Mouse (Mus musculus) spleen, postnatal 10 days (tissue): ENCODE results near the gene Kctd15.
A peak's percentile ranks its signal among the peaks of the same experiment; 100 is the strongest.

ENCODE experiments used
- DNase-seq, 2 experiments: peaks; one replicate each; pipeline ENCODE4 v3.0.0; 2021 to 2022; ENCODE audit warnings: low spot score in 2 of 2

Kctd15 gene

DNA sequence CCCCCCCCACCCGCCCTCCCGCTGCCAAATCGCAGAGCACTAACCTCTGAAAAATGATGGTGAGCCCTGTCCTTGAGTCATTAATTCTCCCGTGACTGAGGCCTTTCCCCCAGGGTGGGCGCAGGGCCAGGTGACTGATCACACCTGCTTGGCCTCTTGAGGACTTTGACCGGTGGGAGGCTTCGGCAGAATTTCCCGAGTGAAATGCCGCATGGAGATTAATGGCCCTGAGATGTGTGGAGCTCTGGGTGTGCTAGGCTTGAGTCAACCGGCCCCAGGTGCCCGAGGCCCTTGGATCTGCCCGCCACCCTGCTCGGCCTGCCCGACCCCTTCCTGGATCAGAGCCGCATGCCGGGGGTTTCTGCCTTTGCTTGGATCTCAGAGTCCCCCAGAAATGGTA, 11.3 kb upstream of the Kctd15 start:
- DNase-seq: no peak

DNA sequence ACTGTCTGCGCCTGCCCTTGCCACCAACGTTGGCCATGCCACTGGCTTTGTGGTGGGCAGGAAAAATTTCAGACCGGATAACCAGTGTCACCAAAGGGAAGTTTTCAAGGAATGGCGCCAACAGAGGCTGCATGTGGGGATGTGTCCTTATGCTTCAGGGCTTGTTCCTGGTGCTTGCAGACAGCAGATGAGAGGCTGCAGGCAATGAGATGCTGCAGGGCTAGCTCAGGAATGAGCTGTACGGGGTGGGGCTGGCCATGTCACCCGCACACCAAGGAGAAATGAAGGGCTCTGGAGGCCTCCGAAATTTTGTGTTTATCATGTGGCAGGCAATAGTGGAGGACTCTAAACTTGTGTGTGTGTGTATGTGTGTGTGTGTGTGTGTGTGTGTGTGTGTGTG, 6.6 kb upstream of the Kctd15 start:
- no peak for DNase-seq

- DNase-seq: no peak
Measured at GRCm38 (mm10) chr7:34662227-34662626, 5.7 kb upstream of the Kctd15 start.

- DNase-seq: no peak
Measured at GRCm38 (mm10) chr7:34659386-34660085, 3.0 kb upstream of the Kctd15 start.

DNA sequence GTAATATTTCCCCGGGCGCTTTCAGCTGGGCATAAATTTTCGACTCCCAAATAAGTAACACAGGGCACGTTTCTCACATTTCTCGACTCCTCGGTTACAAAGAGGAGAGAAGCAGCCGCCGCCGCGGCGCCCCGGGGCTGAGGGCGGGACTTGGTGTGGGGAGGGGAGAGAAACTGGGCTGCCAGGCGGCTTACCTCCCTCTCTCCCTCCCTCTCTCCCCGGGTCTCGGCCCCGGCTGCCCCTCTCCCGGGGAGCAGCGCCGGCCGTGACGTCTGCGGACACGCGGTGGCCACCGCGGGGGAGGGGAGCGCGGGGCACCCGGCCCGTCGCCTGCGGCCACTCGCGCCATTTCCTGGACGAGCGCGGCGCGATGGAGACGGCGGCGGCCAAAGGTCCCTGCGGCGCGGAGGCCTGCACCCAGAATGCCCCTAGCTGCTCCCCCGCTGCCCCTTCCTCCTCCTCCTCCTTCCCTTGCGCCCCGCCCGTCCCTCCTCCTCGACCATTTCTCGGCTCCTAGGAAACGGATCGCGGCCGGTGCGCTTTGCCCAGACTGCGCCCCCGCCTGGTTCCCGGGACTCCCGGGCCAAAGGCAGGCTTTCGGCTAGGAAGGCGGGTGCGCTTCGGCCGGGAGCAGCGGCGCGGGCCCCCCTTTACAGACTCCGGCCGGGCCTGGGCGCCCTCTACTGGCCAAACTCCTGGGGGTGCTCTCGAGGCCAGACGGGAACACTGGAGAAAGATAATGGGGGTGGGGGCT, 1.3 kb downstream of the Kctd15 start:
- peak; percentile 37 to 75 for DNase-seq

GRCm38 (mm10) chr7:34654441-34655085, 2.0 kb downstream of the Kctd15 start:
- peak in 1 of 2 experiments; percentile 21 for DNase-seq

- no peak for DNase-seq
Measured at GRCm38 (mm10) chr7:34653731-34654440, 2.6 kb downstream of the Kctd15 start.

DNA sequence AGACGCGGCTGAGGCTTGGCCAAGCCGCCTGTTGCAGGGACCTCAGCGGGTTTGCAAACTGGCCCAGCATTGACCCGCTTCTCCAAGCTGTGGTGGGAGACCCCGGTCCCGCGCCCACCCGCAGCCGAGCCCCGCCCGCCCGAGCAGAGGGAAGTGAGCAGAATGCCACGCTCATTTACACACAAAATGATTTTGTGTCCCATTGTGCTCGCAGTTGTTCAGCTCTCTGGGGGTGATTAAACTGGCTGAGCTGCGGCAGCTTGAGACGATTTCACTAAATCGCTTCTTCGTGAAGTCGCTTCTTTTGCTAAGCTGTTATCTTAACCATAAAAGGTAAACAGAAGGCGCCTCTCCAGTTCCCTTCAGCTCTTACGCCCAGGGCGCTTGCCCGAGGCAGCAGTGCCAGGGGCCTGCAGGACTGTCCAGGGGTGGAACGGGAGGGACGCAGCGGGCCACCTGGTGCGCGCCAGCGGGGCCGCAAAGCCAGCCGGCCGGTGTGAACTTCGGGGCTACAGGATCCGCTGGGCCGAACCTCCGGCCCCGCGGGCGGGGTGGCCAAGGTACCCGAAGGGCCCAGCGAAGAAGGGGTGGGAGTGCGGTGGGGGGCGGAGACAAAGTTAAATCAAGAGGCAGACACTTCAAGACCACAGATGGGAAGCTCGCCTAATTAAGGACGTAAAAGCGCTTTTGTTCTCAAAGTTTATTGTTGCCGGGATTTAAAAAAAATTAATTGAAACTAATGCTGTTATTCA, 3.6 kb downstream of the Kctd15 start:
- DNase-seq: no peak

- DNase-seq: no peak
Measured at GRCm38 (mm10) chr7:34651381-34651780, 5.2 kb downstream of the Kctd15 start.

- DNase-seq: no peak
Measured at GRCm38 (mm10) chr7:34647052-34647451, 9.5 kb downstream of the Kctd15 start.

GRCm38 (mm10) chr7:34646144-34646795, 10.3 kb downstream of the Kctd15 start:
- no peak for DNase-seq

GRCm38 (mm10) chr7:34645623-34646022, 10.9 kb downstream of the Kctd15 start:
- no peak for DNase-seq

DNA sequence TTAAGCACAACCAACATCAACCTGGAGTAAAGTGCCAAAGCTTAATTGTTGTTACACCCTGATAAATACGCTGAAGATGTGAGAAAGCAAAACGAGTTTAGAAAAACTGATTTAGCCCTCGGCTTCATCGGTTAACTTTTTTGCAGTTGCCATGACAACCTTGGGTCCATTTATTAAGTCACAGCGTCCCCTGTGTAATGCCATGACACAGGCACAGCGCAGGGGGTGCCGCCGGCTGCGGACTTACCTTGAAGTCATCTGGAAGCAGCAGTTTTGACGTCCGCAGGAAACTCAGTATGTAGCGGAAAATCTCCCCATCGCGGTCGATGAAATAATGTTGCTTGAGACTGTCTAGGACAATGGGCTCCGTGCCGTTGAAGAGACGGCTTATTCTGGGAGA, 11.9 kb downstream of the Kctd15 start:
- DNase-seq: no peak

GRCm38 (mm10) chr7:34643329-34643728, 13.2 kb downstream of the Kctd15 start:
- DNase-seq: no peak

DNA sequence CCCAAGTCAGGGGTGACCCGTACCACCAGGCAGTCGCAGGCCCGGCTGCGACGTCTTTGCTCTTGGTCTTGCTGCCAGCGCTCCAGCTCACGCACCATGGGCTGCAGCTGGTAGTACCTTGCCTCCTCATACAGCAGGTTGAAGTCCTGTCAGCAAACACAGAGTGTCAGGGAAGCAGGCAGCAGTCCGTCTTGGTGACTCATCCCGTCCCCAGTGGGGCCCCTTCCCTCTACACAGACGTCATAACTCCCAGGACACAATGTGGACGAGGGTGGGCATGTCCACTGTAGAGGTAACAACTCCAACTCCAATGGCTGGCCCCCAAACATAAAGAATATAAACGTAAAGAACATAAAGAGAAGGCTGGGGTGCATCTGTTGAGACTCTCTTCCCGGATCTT, 14.6 kb downstream of the Kctd15 start:
- DNase-seq: no peak

DNA sequence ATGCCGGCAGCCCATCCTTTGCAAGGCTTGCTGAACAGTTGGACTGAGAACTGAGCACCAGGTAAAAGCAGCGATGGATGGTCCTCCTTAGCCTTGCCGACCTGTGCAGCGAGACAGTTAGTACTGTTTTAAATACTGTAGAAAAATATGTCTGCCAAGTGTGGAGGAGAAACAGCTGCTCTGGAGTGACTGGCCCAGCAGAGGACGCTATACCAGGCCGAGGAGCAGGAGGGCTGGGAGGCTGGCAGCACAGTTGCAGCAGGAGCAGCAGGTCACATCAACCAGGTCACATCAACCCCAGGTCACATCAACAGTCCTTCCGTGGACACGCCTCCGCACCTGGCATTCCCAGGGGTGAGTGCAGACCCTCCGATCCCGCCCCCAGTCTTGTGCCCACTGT, 16.7 kb downstream of the Kctd15 start:
- DNase-seq: no peak

GRCm38 (mm10) chr7:34636661-34637060, 19.9 kb downstream of the Kctd15 start:
- DNase-seq: no peak

GRCm38 (mm10) chr7:34632966-34633742, 23.4 kb downstream of the Kctd15 start:
- no peak for DNase-seq

DNA sequence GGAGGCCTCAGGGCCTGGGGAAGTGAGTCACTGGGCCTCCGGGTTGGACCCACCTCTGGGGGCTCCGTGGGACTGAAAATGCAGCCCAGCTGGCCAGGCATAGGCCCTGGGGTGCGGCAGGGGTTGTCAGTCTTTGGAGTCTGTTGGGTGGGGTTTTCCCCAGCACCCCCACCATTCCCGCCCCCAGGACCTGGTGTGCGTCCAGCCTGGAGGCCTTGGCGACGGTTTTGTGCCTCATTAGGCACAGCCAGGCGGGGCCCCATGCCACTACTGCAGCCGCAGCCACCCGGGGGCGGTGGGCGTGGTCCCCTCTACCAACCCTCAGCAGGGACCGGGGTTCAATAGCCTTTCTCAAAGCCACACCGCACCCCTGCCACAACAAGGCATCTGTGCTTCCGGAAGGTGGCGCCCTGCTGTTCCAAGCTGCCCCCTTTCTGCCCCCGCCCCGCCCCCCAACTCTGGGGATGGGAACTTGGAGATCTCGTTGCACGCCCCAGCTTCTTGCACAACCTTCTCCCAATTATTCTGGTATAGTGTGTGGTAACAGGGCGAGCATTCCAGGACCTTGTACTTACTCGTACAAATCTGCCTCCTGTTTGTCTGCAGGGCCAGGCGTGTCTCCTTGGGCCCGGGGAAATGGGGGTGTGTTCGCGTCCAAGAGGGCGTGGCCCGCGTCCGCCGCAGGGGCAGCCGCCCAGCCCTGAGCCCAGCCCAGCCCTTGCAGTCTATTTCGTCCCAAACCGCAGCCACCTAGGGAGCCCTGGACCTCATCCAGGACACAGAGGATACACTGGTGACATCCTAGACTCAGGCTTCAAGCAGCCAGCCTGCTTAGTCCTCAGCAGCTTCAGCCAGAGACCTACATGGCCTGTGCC, 26.1 kb downstream of the Kctd15 start:
- DNase-seq: peak in 1 of 2 experiments; percentile 63
